Mouse (Mus musculus) cortical plate, adult 2 months (tissue): Measurements from ENCODE around the gene Olfr466.

Experiments used
- CTCF ChIP-seq: fragments of 200-500 bp; IDR thresholded peaks from 2 replicates; pipeline ENCODE4 v1.5.1; 2011; ENCODE audit warnings: mild to moderate bottlenecking, control low read depth, low read length; ENCODE audit not compliant: insufficient read depth; ENCODE audit errors: extremely low read depth
- POLR2A ChIP-seq: fragments of 200-500 bp; IDR thresholded peaks from 2 replicates; pipeline ENCODE4 v1.6.1; 2011; ENCODE audit warnings: mild to moderate bottlenecking, low read length, control low read depth; ENCODE audit not compliant: insufficient read depth; ENCODE audit errors: extremely low read depth

DNA sequence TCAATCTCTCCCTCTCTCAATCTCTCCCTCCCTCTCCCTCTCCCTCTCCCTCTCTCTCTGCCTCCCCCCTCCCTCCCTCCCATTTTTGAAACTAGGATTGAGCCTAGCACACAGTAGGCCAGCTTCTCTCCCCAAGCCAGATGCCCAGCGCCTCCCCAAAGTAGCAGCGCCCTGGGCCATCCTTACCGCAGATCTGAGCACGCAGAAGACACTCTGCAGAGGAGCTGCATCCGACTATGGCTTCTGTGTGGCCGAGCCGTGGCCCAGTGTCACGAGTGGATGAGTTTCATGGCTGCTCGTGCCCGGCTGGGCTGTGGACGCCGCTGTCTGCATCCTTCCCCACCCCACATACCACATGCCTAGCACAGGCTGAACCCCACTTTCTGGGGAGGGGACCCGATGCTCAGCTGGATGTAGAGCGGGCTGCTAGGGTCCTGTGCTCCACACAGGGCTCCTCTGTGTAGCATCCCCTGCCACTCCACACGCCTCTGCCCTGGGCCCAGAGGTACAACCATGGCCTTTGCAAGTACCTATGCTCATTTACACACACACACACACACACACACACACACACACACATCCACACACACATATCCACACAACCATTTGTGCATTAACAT, 26.5 kb downstream of the Olfr466 start:
- TF ChIP-seq CTCF (no peak), POLR2A (no peak)
